Mouse (Mus musculus) E14TG2a.4 (cell line): ENCODE results near the gene Gm49388.

Source experiments
- CTCF ChIP-seq: conservative IDR thresholded peaks from 2 replicates; pipeline ENCODE4 v1.5.1; 2014; ENCODE audit warnings: low read length
- NANOG ChIP-seq: IDR thresholded peaks from 2 replicates; pipeline ENCODE4 v1.6.1; 2014; ENCODE audit warnings: borderline replicate concordance, low read length, mixed read lengths
- POU5F1 ChIP-seq: IDR thresholded peaks from 2 replicates; pipeline ENCODE4 v1.6.1; 2014; ENCODE audit warnings: low read length, borderline replicate concordance

DNA sequence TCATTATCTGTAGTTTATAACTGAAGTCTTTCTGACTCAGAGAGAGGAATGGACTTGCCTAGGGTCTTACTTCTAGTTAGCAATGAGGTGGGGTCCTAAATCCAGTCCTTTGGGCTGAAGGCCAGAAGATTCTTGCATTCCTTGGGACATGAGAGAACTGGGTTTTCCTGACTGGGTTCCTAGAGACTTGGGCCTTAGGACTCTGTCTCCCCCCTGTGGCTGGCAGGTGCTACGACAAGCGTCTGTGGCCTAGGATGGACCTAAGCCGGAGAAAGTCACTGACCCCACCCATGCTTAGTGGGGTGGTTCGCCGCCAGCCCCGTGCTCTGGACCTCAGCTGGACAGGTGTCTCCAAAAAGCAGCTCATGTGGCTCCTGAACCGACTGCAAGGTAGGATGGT lies 24.4 kb upstream of the Gm49388 start:
- TF ChIP-seq CTCF (peak; percentile 97), NANOG (no peak), POU5F1 (no peak)
